Mouse (Mus musculus) right cerebral cortex, postnatal 4 days (tissue): ENCODE data around the gene Tln1.
"Not testable (repeated sequence)": the region's sequence is repeated elsewhere in the genome, so short reads cannot be mapped to it uniquely, and the experiment has no call there.

ENCODE experiments used
- DNase-seq: peaks from one replicate; pipeline ENCODE4 v3.0.0-alpha.2; 2022

The Tln1 gene

GRCm38 (mm10) chr4:43578376-43579204 is 16.1 kb upstream of the Tln1 start, which contains the start of the genes Rgp1 and Gba2:
Gene Rgp1 (plus strand): TSS chr4:43578715.
Gene Gba2 (minus strand): TSS chr4:43578873.
- DNase-seq, result peak; percentile 78

DNA sequence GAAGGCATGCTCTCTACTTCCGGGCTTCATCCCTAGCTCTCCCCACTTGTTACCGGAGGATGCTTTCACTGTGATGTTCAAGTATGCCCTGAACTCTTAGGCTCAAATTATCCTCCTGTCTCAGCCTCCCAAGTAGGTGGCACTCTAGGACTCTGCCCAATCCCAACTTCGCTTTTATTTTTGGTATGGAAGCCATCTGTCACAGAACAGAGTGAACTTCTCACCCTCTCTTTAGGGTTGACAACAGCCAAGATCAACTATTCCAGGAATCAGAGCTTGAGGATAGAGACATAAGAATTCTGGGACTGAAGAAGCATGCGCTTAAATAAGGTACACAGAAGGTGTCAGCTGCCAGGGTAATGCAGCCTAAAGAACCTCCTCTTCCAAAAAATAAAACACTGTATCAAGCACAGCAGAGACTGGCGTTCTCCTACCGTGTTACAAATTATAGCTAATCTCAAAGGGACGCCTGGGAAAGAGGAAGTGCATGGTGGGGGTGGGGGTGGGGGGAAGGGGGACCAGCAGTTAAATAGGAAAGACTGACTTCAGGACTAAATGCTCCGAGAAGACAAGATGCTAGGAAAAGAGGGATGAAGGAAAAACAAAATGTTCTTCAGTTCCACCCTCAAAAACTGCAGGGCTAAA is 14.9 kb upstream of the Tln1 start:
- no peak for DNase-seq

- no peak for DNase-seq
These were observed 12.9 kb upstream of the Tln1 start for GRCm38 (mm10) chr4:43575356-43575755.

GRCm38 (mm10) chr4:43573561-43573960 is 11.1 kb upstream of the Tln1 start:
- no peak for DNase-seq

GRCm38 (mm10) chr4:43571395-43572045 is 9.0 kb upstream of the Tln1 start:
- no peak for DNase-seq

DNA sequence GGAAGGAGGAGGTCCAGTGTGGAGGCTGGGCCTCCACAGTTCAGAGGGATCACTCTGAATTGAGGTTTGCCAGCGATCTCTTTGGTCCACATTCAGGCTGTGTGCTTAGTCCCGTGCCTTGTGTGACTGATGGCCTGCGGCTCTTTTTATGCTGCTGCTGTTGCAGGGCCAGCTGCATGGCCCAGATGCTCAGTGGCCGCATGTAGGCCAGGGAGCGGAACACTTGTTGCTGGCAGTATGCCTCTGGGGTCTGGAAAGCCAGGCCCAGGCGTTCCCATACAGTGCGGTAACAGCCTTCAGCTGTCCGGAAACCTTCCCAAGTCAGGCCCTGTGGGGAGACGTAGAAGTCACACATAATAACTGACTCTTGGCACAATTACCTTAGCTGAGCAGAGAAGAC is 4.6 kb upstream of the Tln1 start:
- no peak for DNase-seq

DNA sequence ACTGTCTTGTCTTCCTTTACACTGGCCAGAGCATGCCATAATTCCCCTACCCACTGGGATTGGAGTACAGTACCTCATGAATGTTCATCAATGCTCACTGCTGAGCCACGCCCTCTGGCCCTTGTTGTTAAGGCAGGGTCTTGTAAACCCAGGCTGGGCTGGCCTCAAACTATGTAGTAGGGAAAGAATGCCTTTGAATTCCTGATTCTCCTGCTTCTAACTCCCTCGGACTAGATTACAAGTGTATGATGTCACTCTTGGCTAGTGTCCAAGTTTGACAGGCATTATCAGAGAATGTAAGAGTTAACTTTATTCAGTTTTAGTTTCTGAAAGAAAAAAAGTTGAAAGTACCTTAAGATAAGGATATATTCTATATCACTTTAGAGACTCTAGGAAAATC is 1.7 kb upstream of the Tln1 start:
- DNase-seq, result no peak

- no peak for DNase-seq
These were observed 1.0 kb upstream of the Tln1 start for GRCm38 (mm10) chr4:43563601-43563875.

DNA sequence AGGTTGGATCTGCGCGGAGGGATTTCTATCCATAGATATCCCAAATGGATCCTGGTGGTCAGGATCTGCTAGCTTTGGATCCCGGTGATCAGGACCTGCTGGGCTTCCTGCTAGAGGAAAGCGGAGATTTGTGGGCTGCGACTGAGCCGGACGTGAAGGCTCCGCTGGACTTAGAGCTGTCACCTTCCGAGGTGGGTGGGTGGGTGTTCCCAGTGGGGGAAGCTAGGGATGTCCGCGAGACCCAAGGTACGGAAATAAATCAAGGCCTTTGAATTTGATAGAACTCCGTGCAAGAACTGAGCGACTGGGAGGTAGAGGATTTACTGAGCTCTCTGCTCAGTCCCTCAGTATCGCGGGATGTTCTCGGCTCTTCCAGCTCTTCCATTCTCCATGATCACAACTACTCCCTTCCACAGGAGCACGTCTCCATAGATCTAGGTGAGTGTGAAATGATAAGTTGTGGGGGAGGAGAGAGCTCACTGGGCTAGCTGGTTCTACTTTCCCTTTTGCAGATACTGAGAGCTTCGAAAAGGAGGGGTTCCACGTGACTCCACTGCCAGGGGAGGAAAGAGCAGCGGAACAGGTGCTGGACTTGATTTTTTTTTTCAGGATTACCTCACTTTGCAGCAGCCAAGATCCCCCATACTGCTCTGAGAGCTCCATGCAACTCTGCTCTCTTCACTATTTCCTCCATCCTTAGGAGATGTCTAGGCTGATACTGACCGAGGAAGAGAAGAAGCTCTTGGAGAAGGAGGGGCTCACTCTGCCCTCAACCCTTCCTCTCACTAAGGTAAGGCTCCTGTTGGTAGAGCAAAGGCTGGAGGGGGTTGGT is 494 bp upstream of the Tln1 start:
- no peak for DNase-seq

DNA sequence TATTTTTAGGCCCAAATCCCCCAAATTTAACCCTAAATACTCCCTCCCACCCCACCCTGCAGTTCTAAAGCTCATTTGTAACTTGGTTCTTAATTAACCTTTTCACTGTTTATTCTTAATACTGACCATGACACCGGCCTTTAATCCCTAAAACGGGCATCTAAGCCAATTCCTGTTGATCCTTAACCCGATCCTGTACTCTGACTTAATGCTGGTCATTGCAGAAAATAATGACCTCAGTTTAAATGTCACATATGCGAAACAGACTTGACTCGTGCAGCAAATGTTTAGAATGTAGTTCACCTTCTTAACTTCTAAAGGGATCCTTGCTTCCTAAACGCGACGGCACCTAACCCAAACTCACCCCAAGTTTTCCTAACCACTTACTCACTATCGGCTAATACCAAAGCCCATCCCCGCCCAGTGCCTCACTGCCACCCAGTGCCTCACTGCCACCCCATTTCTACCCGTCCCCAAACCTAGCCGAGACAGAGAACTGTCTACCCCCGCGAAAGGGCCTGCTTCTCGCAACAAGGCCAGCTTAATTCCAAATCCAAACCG is 975 bp downstream of the Tln1 start:
- no peak for DNase-seq

- no peak for DNase-seq
These were observed 1.5 kb downstream of the Tln1 start for GRCm38 (mm10) chr4:43560976-43561375.

DNA sequence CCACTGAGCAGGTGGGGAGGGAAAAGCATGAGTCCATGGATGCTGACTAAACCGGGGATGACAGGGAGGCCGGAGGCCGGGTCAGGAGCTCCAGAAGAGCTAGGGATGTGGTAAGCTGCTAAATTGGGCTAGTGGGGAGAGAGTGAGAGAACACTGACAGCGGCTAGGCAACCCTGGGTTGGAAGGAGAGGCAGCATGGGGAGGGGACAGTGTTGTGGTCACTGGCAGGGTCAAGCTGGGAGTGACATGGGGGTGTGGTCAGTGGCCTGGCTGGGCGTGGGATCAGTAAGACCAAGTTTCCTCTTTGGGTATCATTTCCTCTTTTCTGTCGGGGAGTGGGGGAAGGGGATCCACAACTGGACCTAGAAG is 2.3 kb downstream of the Tln1 start:
- DNase-seq, result no peak

DNA sequence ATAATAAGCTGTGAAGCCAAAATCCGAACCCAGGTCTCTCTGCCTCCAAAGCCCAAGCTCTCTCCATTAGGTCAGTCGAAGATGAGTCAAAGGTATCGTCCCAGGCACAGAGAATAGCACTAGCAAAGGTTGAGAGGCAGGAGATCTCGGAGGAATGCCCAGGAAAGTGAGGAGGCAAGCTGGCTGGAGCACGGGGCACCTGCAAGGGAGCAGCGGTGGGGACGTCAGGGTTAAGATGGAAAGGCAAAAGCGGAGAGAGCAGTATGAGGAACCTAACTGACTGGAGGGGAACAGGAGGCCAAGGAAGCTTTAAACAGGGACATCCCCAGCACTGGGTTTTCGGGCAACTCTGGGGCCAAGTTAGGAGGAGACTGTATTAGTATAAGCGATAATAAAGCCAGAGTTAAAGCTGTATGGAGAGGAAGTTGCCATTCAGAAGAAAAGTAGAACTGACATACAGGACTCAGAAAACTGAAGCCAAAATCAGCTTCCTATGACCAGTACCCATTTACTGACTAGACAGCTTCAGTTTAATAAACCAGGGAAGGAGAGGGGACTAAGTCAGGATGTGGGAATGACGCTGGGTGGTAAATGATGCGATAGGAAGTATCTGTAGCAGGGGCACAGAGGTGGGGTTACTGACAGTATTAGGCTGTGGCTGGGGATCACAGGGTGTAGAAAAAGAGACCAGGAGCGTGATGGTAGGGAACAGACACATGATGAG is 2.8 kb downstream of the Tln1 start:
- no peak for DNase-seq

DNA sequence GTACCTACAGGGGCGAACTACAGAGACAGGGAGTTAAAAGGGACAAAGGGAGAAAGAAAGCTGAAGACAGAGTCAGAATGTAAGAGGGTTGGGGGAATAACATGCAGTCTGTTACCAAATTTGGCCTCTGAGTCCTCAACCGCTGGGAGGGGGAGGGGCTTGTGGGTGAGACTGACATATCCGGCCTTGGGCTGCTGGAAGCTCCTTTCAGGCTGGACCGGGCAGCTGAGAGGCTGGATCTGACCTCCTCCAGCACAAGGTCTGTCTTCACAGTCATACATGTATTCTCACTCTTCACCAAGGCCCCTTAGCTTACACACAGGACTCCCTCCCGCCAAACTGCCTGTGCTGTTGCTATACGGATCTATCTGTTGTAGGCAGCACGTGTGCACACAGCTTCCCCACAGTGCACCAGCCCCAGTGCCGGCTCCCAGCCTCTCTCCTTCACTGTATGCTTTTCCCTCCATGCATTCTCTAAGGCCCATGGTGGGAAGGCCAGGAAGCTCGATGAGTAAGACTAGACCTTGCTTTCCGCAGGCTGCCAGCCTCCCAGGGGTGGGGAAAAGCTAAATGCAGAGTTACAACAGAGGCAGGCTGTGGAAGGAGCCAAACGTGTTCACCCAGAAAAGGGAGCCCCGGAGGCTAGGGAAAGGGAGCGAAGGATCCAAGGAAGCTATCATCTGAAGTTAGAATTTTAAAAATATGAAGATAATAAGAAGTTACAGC is 3.7 kb downstream of the Tln1 start:
- DNase-seq, result no peak

DNA sequence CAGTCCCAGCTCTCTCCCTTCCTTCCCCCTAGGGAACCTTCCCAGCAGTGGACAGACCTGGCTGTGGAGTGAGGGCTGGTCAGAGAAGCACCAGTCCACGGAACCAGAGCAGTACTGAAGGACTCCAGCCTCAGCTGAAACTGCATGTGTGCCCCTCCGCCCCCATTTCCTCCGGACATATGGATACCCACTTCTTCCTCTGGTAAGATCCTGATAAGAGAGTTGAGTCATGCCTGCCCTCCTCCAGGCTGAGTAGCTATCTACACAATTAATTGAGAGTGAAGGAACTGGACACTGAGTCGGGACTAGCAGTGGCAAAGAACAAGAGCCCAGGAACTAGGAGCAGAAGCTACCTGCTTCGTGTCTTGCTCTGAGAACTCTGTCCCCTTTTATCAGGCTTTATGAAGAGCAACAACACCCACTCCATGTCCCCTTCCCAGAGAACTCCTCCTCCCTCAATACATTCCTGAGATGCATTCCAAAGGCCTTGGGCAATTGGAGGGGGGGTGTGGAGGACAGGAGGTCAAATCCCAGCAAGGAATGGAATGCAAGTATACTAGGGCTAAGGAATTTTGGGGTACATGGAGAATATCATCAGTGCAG is 4.4 kb downstream of the Tln1 start:
- no peak for DNase-seq

DNA sequence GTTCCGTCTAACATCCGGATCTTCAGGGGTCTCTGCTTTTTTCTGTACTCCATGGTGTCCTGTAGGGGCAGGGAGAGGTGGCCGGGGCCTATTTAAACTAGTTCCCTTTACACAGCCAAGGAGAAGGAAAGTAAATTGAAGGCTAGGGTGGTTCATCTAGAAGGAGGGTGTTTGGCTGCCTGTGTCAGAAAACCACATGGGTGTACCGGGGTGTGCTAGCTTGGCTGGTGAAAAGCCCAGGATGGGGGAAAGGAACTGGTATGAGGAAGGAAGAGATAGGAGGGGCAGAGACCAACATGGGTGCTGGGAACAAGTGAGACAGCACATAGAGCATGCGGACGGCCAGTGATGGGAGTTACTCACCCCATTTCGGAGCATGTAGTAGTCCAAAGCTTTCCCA is 6.6 kb downstream of the Tln1 start:
- DNase-seq, result no peak

GRCm38 (mm10) chr4:43553891-43554290 is 8.6 kb downstream of the Tln1 start:
- no peak for DNase-seq

DNA sequence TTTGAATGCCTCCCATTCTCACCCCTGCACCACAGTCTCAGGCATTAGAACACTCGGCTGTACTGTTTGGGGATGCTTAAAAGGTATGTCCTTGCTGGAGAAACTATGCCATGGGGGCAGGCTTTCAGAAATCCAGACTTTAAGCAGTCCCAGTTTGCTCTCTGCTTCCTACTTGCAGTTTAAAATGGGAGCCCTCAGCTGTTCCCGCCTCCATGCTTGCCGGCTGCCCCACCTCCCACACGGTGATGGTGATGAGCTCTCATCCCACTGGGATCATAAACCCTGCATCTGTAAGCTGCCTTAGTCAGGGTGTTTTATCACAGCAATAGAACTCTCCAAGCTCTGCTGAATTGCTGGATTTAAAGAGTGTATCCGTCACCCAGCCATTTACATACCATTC is 10.1 kb downstream of the Tln1 start:
- DNase-seq, result no peak

DNA sequence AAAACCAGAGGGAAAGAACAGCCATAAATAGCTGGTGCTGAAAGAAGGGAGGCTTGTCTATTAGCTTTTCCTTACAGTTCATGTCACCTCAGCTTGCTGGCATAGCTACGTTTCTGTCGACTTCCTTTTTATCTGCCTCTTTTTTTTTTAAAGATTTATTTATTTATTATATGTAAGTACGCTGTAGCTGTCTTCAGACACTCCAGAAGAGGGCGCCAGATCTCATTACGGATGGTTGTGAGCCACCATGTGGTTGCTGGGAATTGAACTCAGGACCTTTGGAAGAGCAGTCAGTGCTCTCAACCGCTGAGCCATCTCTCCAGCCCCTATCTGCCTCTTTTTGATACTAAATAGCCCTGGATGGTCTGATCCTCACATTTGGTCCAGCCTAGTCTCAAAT is 10.6 kb downstream of the Tln1 start:
- DNase-seq, result not testable (repeated sequence)

DNA sequence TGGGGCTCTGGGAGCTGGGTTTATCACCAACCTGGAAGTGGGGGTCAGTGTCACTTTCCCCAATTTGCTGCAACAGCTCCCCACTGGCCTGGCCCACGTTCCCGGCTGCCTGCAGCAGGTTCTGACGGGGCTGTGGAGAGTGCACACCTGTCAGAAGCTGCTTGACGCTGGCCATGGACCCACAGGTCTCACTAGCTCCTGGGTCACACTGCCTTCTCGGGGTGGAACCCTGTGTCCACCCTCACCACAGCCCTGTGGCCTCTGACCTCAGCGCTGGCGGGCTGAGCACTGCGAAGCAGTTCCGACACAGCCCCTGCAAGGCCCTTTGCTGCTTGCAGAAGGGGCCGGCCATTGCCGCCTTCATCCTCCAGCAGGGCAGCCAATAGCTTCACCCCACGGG is 13.4 kb downstream of the Tln1 start:
- no peak for DNase-seq

GRCm38 (mm10) chr4:43547160-43547559 is 15.3 kb downstream of the Tln1 start:
- no peak for DNase-seq
